Mouse (Mus musculus) megakaryocyte progenitor cell, adult 5-6 weeks (primary cell): ENCODE measurements around the gene Prss21. TPM values are rescaled to one million over a fixed set of nuclear protein-coding genes. Genes with fewer than 3 reads are reported as not detected.
A peak's percentile ranks its signal among the peaks of the same experiment; 100 is the strongest.
"Not testable (repeated sequence)": the region's sequence is repeated elsewhere in the genome, so short reads cannot be mapped to it uniquely, and the experiment has no call there.

Source experiments
- ATAC-seq: replicated peaks from 2 replicates; pipeline ENCODE4 v1.8.0; 2016; ENCODE audit warnings: mild to moderate bottlenecking, moderate TSS enrichment, inconsistent platforms; ENCODE audit not compliant: poor library complexity
- total RNA-seq, 2 experiments: library from RNA; stranded (forward) in 1 of 2; stranded (reverse) in 1 of 2; fragments of 157-497, 149-512 nt in 1 of 2; fragments of 200-1000 nt in 1 of 2; gene quantifications; 2 replicates each; pipeline versions ENCODE4 v1.2.3 to v1.2.4; 2015 to 2017

The Prss21 gene
- total RNA-seq, 2 experiments from 2014 or later, result not detected

DNA sequence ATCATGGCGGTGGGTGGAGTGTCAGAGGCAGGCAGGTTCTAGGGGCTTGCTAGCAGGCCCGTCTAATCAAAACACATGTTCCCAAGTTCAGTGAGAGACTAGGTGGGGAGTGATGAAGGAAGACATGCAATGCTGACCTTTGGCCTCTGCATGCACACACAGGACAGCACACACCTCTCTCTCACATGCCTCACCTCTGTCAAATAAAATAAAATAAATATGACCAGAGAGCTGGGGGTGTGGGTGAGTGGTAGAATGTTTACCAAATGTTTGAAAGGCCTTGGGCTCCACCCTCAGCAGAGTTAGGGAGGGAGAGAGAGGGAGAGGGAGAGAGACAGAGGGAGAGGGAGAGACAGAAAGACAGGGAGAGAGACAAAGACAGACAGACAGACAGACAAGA, 9.9 kb upstream of the Prss21 start:
- ATAC-seq, result no peak

GRCm38 (mm10) chr17:23862926-23863325, 4.9 kb upstream of the Prss21 start:
- ATAC-seq, result no peak

DNA sequence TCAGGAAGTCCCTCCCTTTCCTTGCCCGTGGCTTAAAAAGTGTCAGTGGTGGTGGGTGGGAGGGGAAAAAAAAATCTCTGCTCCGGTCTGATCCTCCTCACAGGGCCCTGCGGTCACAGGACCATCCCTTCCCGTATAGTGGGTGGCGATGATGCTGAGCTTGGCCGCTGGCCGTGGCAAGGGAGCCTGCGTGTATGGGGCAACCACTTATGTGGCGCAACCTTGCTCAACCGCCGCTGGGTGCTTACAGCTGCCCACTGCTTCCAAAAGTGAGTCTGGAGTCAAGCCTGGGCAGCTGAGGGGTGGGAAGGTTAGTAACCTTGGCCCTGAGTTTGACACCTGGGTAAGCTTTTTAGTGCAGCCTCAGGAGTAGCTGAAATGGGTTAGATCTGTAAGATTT, 657 bp downstream of the Prss21 start:
- peak; percentile 99 for ATAC-seq

DNA sequence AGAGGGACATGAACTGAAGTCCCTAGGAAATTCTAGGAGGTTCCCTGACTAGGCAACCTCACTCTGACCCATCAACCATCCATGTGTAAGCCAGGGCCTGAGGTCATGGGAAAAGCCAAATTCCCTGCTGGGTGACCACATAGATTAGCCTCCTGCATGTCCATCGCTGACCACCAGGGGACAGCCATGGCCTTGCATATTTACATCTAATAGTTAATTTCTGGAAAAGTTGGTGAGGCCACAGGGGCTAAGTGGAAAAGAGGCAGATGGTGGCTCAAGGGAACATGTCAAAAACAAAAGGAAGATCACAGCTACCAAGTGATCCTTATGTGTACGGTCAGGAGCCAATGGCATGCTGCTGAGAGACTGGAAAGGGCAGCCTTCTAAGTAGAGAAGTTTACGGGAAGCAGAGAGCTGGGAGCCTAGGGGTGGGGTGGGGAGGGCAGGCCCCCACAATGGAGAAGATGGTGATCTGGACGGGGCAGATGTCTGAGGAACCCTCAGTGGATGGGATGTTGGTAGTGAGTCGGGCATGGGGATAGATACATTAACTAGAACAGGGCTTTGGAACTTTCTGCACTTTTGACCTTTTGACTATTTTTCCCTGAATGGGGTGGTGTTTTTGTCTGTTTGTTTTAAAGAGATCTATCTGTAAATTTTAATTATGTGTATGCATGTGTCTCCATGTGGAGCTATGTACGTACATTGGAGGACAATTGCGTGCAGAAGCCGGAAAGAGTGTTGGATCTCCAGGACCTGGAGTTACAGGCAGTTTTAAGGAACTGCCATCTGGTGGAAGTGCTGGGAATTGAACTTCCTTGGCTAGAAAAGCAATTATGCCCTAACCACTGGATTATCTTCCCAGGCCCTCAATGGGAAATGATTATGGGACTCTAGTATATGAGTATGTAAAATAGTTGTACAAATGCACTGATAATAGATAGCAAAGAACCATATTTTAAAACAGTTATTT, 6.3 kb downstream of the Prss21 start:
- ATAC-seq, result peak; percentile 73

GRCm38 (mm10) chr17:23876741-23877140, 8.9 kb downstream of the Prss21 start:
- no peak for ATAC-seq

DNA sequence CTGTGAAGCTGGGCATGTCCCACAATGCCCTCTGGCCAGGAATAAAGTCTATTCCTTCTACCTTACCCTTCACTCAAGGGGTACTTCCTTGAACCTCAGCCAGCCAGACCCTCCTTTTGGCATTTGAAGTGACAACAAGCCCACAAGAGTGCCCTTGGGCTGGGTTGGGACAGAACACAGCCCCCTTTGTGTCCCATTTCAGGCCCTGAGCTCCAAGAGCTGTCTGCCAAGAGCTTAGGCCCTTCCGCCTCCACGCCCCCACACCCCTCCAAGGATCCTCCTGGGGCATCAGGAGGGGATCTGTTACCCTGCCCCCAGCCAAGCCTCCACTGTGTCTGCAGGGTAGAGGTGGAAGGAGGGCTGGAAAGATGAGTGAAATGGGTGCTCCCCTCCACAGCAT, 9.3 kb downstream of the Prss21 start:
- ATAC-seq, result no peak

- not testable (repeated sequence) for ATAC-seq
These were observed 12.7 kb downstream of the Prss21 start, which contains the start of the genes Dcpp1 and Dcpp2 for GRCm38 (mm10) chr17:23880576-23880975. Dcpp1 (plus strand) TSS chr17:23880876. Dcpp2 (plus strand) TSS chr17:23880880.

GRCm38 (mm10) chr17:23917158-23917557, 49.3 kb downstream of the Prss21 start, which contains the start of gene Dcpp3:
Dcpp3 (plus strand) TSS chr17:23917458.
- ATAC-seq, result not testable (repeated sequence)

Other genes with a start within 250 kb of the Prss21 start
- gene Mmp25, start 222.8 kb upstream of the Prss21 start, total RNA-seq (2015), result 1.3 and 1.4 TPM in 2 replicates
- gene Mmp25, start 222.8 kb upstream of the Prss21 start, total RNA-seq (2017), result 0.42 and 1.4 TPM in 2 replicates
- gene Bicdl2, start 207.6 kb upstream of the Prss21 start, total RNA-seq (2015), result not detected in 2 replicates
- not detected in 2 replicates for gene Bicdl2, start 207.6 kb upstream of the Prss21 start, total RNA-seq (2017)
- gene Hcfc1r1, start 194.5 kb upstream of the Prss21 start, total RNA-seq (2015), result 39.1 and 42.7 TPM in 2 replicates
- 17.8 and 20.2 TPM in 2 replicates for gene Hcfc1r1, start 194.5 kb upstream of the Prss21 start, total RNA-seq (2017)
- 32.3 and 33.4 TPM in 2 replicates for gene Thoc6, start 194.2 kb upstream of the Prss21 start, total RNA-seq (2015)
- gene Thoc6, start 194.2 kb upstream of the Prss21 start, total RNA-seq (2017), result 45.7 and 51.2 TPM in 2 replicates
- 3.6 and 4.3 TPM in 2 replicates for gene Tnfrsf12a, start 190.6 kb upstream of the Prss21 start, total RNA-seq (2015)
- gene Tnfrsf12a, start 190.6 kb upstream of the Prss21 start, total RNA-seq (2017), result 5.9 and 7.9 TPM in 2 replicates
- not detected in 2 replicates for gene Cldn6, start 188.8 kb upstream of the Prss21 start, total RNA-seq (2015)
- gene Cldn6, start 188.8 kb upstream of the Prss21 start, total RNA-seq (2017), result not detected in 2 replicates
- gene Cldn9, start 184.0 kb upstream of the Prss21 start, total RNA-seq (2015), result not detected in 2 replicates
- not detected in 2 replicates for gene Cldn9, start 184.0 kb upstream of the Prss21 start, total RNA-seq (2017)
- gene 1520401A03Rik, start 145.3 kb upstream of the Prss21 start, total RNA-seq (2015), result not detected in 2 replicates
- not detected in 2 replicates for gene 1520401A03Rik, start 145.3 kb upstream of the Prss21 start, total RNA-seq (2017)
- 34.5 and 36.9 TPM in 2 replicates for gene Pkmyt1, start 141.7 kb upstream of the Prss21 start, total RNA-seq (2015)
- gene Pkmyt1, start 141.7 kb upstream of the Prss21 start, total RNA-seq (2017), result 17.3 and 20.5 TPM in 2 replicates
- gene Paqr4, start 127.2 kb upstream of the Prss21 start, total RNA-seq (2015), result 1.3 and 1.6 TPM in 2 replicates
- gene Paqr4, start 127.2 kb upstream of the Prss21 start, total RNA-seq (2017), result 1.9 and 2.4 TPM in 2 replicates
- 0.05 TPM in 1 of 2 replicates, not detected in the other for gene Kremen2, start 122.2 kb upstream of the Prss21 start, total RNA-seq (2015)
- not detected in 2 replicates for gene Kremen2, start 122.2 kb upstream of the Prss21 start, total RNA-seq (2017)
- gene Flywch1, start 96.5 kb upstream of the Prss21 start, total RNA-seq (2015), result 4.7 and 5.1 TPM in 2 replicates
- 9.9 and 10.6 TPM in 2 replicates for gene Flywch1, start 96.5 kb upstream of the Prss21 start, total RNA-seq (2017)
- gene Flywch2, start 82.0 kb upstream of the Prss21 start, total RNA-seq (2015), result 1.1 and 3.3 TPM in 2 replicates
- gene Flywch2, start 82.0 kb upstream of the Prss21 start, total RNA-seq (2017), result not detected in 2 replicates
- gene Srrm2, start 77.5 kb upstream of the Prss21 start, total RNA-seq (2015), result 298 and 382 TPM in 2 replicates
- gene Srrm2, start 77.5 kb upstream of the Prss21 start, total RNA-seq (2017), result 96.7 and 109 TPM in 2 replicates
- gene Elob, start 38.9 kb upstream of the Prss21 start, total RNA-seq (2015), result 262 and 312 TPM in 2 replicates
- 108 and 112 TPM in 2 replicates for gene Elob, start 38.9 kb upstream of the Prss21 start, total RNA-seq (2017)
- not detected in 2 replicates for gene Prss33, start 32.0 kb upstream of the Prss21 start, total RNA-seq (2015)
- not detected in 2 replicates for gene Prss33, start 32.0 kb upstream of the Prss21 start, total RNA-seq (2017)
- not detected in 2 replicates for gene Prss32, start 24.2 kb upstream of the Prss21 start, total RNA-seq (2015)
- gene Prss32, start 24.2 kb upstream of the Prss21 start, total RNA-seq (2017), result not detected in 2 replicates
- gene Prss41, start 23.9 kb upstream of the Prss21 start, total RNA-seq (2015), result 0.35 TPM in 1 of 2 replicates, not detected in the other
- gene Prss41, start 23.9 kb upstream of the Prss21 start, total RNA-seq (2017), result not detected in 2 replicates
- not detected in 2 replicates for gene Dcpp1, start 12.8 kb downstream of the Prss21 start, total RNA-seq (2015)
- not detected in 2 replicates for gene Dcpp1, start 12.8 kb downstream of the Prss21 start, total RNA-seq (2017)
- gene Dcpp2, start 12.8 kb downstream of the Prss21 start, total RNA-seq (2015), result not detected in 2 replicates
- gene Dcpp2, start 12.8 kb downstream of the Prss21 start, total RNA-seq (2017), result not detected in 2 replicates
- not detected in 2 replicates for gene Dcpp3, start 49.4 kb downstream of the Prss21 start, total RNA-seq (2015)
- not detected in 2 replicates for gene Dcpp3, start 49.4 kb downstream of the Prss21 start, total RNA-seq (2017)
- not detected in 2 replicates for gene Sbp, start 73.6 kb downstream of the Prss21 start, total RNA-seq (2015)
- gene Sbp, start 73.6 kb downstream of the Prss21 start, total RNA-seq (2017), result not detected in 2 replicates
- not detected in 2 replicates for gene Sbpl, start 87.2 kb downstream of the Prss21 start, total RNA-seq (2015)
- gene Sbpl, start 87.2 kb downstream of the Prss21 start, total RNA-seq (2017), result not detected in 2 replicates
- 0.22 and 0.27 TPM in 2 replicates for gene Prss30, start 112.5 kb downstream of the Prss21 start, total RNA-seq (2015)
- not detected in 2 replicates for gene Prss30, start 112.5 kb downstream of the Prss21 start, total RNA-seq (2017)
- not detected in 2 replicates for gene Prss22, start 130.0 kb downstream of the Prss21 start, total RNA-seq (2015)
- not detected in 2 replicates for gene Prss22, start 130.0 kb downstream of the Prss21 start, total RNA-seq (2017)
- gene Prss27, start 170.1 kb downstream of the Prss21 start, total RNA-seq (2015), result not detected in 2 replicates
- not detected in 2 replicates for gene Prss27, start 170.1 kb downstream of the Prss21 start, total RNA-seq (2017)
- 15.5 and 17.1 TPM in 2 replicates for gene Kctd5, start 205.4 kb downstream of the Prss21 start, total RNA-seq (2015)
- gene Kctd5, start 205.4 kb downstream of the Prss21 start, total RNA-seq (2017), result 19.5 and 21.0 TPM in 2 replicates